Mouse (Mus musculus) CD4-positive, CD25-positive, alpha-beta regulatory T cell, adult 2 months (primary cell): Measurements from ENCODE around the gene Gm21985.
"Not testable (repeated sequence)": the region's sequence is repeated elsewhere in the genome, so short reads cannot be mapped to it uniquely, and the experiment has no call there.

Experiments used
- DNase-seq: peaks from one replicate; pipeline ENCODE4 v3.0.0-alpha.2; 2012; ENCODE audit warnings: low read depth, low spot score

The Gm21985 gene

GRCm38 (mm10) chr2:112265448-112266241 is 469 bp upstream of the Gm21985 start, which contains the start of gene Slc12a6:
TSS of gene Slc12a6 (plus strand) at chr2:112265825.
- DNase-seq: peak; percentile 97

- peak; percentile 29 for DNase-seq
Measured at GRCm38 (mm10) chr2:112266780-112267179, 666 bp downstream of the Gm21985 start.

GRCm38 (mm10) chr2:112267547-112268269 is 1.6 kb downstream of the Gm21985 start:
- DNase-seq: peak; percentile 55

DNA sequence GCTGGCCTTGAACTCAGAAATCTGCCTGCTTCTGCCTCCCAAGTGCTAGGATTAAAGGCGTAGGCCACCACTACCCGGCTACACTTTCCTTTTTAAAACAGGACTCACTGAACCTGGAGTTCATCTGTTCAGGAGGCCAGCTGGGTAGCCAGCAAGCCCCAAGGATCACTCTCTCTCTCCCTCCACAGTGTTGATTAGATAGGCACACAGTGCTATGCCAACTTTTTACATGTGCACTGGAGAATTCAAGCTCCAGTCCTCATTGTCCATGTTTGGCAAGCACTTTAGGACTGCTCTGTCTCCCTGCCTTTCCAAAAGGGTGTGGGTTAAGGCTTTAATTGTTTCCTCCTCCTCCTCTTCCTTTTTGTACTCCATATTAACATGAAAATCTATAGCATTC is 3.9 kb downstream of the Gm21985 start:
- no peak for DNase-seq

DNA sequence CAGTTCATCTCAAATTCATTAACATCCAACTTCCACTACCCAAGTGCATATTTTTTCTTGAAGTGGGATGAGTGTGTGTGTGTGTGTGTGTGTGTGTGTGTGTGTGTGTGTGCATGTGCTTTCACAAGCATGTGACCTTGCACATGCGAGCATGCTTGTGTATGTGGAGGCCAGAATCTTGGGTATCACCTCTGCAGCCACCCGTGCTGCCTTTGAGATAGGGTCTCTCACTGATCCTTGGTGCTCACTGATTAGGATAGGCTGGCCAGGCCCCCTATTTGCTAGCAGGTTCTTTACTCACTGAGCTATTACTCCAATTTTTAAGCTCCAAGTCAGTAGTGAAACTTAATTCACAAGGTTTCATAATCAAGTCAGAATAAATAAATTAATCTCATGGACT is 6.8 kb downstream of the Gm21985 start:
- no peak for DNase-seq

DNA sequence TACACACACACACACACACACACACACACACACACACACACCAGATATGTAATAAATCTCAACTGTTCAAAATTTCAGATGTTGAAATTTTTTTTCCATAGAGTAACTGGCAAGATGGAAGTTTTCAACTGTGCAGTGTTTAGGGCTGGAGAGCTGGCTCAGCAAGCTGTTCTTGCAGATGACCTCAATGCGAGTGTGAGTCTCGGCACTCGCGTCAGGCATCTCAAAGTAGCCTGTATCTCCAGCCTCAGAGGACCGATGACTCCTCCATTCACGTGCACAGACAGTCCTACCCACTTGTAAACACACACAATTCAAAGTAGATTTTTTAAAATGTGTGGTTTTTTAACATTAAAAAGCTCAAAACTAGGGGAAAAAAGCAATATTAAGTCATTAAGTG is 7.4 kb downstream of the Gm21985 start:
- DNase-seq: no peak

GRCm38 (mm10) chr2:112276870-112277269 is 10.8 kb downstream of the Gm21985 start:
- DNase-seq: no peak

GRCm38 (mm10) chr2:112282846-112283245 is 16.7 kb downstream of the Gm21985 start:
- no peak for DNase-seq

DNA sequence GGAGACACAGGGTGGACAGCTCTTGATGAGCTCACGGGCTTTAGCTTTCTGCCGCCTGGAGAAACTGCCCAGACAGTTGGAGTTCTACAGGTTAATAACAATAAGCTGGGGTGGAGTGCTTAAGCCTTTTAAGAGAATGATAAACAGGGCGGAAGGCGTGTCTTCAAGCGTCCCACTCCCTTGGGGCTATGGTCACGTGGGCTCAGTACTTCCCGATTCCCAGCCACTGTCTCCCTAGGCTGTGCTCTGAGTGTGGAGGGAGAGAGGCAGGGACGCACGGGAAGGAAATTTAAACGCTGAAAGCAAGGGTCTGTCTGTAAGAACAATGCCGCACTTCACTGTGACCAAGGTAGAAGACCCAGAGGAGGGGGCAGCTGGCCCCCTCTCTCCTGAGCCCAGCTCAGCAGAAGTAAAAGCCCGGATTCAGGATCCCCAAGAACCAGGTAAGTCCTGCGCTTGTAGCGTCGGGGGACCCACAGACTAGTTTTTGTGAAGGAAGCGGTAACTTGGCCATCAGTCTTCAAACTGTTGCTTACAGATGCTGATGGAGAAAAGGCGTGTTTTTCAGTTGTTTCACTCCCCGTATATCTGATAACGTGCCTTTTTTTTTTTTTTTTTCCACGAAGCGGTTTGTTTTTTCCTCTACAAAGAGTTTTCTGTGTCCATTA is 18.4 kb downstream of the Gm21985 start:
- DNase-seq: peak; percentile 47

GRCm38 (mm10) chr2:112285031-112285390 is 18.9 kb downstream of the Gm21985 start:
- no peak for DNase-seq

DNA sequence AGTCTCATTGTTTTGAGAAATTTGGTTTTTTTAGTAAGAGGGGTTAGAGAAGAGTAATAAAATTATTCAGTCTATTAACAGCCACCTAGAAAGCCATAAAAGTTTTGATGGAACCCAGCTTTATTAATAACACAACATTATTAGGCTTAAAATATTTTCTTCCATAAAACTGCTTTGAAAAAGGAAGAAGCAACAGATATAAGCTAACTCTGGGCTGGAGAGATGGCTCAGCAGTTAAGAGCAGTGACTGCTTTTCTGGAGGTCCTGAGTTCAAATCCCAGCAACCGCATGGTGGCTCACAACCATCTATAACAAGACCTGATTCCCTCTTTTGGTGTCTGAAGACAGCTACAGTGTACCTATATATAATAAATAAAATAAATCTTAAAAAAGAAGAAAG is 19.9 kb downstream of the Gm21985 start:
- DNase-seq: not testable (repeated sequence)

- DNase-seq: no peak
Measured at GRCm38 (mm10) chr2:112287059-112287458, 20.9 kb downstream of the Gm21985 start.

- no peak for DNase-seq
Measured at GRCm38 (mm10) chr2:112289507-112289906, 23.4 kb downstream of the Gm21985 start.

- no peak for DNase-seq
Measured at GRCm38 (mm10) chr2:112292823-112293222, 26.7 kb downstream of the Gm21985 start.

DNA sequence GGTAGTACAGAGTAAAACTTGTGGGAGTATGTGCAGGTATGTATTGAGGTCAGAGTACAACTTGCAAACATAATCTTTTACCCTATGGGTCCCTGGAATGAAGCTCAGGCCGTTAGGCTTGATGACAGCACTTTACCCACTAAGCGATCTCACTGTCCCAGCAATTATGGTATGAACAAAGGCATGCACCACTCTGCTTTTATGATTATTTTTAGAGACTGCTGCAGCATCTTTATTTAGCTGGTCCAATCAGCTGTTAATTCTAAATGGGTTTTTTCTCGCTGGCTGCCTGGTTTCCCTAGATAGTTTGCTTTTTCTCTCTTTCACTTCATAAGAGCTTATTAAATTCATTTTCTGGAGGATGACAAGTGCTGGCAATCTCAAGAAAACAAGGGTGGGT is 30.1 kb downstream of the Gm21985 start:
- no peak for DNase-seq

- no peak for DNase-seq
Measured at GRCm38 (mm10) chr2:112298221-112298620, 32.1 kb downstream of the Gm21985 start.

- no peak for DNase-seq
Measured at GRCm38 (mm10) chr2:112308671-112309070, 42.6 kb downstream of the Gm21985 start.

DNA sequence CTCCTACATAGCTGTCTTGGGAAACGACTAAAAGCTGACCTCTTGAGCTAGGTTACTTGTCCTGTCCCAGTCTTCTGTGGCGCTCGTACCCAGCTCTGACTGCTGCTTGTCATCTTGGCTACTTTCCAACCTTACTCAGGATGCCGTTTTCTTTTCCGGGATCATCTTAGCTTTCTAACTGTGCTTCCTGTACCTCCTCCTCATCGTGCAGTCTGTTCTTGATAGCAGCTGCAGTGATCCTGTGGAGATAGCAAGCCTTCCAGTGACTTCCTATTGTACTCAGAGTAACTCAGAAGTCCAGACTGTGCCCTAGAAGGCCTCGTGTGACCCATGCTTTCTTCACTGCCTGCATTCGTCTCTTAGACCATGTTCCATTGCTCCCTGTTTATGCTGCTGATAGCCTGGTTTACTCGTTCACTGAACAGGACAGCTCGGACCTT is 43.1 kb downstream of the Gm21985 start:
- peak; percentile 31 for DNase-seq

- DNase-seq: no peak
Measured at GRCm38 (mm10) chr2:112315638-112316037, 49.5 kb downstream of the Gm21985 start.

GRCm38 (mm10) chr2:112318227-112318626 is 52.1 kb downstream of the Gm21985 start:
- DNase-seq: no peak

GRCm38 (mm10) chr2:112318905-112319304 is 52.8 kb downstream of the Gm21985 start:
- no peak for DNase-seq

GRCm38 (mm10) chr2:112328069-112328777 is 62.1 kb downstream of the Gm21985 start:
- no peak for DNase-seq
